Mouse (Mus musculus): ENCODE measurements at regions not wholly inside any gene's neighbourhood (a gene's known extent, or its start where the extent isn't known, plus 50 kb on each side); places are given as distances from the start of the nearest gene placed in this dataset.

- TF ChIP-seq POLR2A (IDR thresholded peaks at IDR 0.05; ENCODE audit: low read depth, low read length) (no peak), CTCF (IDR thresholded peaks at IDR 0.05; ENCODE audit: borderline replicate concordance, insufficient read depth, low read length) (no peak)
Measured at GRCm38 (mm10) chr3:147249906-147250305, 397.7 kb downstream of the Ttll7 start.
